Mouse (Mus musculus) olfactory bulb, adult 2 months (tissue): ENCODE data around the gene Isl1.

ENCODE experiments used
- CTCF ChIP-seq: fragments of 200-500 bp; IDR thresholded peaks from 2 replicates; pipeline ENCODE4 v1.5.1; 2012; ENCODE audit warnings: low read depth, mild to moderate bottlenecking, low read length, moderate library complexity; ENCODE audit not compliant: insufficient read depth
- POLR2A ChIP-seq: fragments of 200-500 bp; IDR thresholded peaks from 2 replicates; pipeline ENCODE4 v1.6.1; 2012; ENCODE audit warnings: mild to moderate bottlenecking, low read depth, low read length, moderate library complexity; ENCODE audit not compliant: insufficient read depth

DNA sequence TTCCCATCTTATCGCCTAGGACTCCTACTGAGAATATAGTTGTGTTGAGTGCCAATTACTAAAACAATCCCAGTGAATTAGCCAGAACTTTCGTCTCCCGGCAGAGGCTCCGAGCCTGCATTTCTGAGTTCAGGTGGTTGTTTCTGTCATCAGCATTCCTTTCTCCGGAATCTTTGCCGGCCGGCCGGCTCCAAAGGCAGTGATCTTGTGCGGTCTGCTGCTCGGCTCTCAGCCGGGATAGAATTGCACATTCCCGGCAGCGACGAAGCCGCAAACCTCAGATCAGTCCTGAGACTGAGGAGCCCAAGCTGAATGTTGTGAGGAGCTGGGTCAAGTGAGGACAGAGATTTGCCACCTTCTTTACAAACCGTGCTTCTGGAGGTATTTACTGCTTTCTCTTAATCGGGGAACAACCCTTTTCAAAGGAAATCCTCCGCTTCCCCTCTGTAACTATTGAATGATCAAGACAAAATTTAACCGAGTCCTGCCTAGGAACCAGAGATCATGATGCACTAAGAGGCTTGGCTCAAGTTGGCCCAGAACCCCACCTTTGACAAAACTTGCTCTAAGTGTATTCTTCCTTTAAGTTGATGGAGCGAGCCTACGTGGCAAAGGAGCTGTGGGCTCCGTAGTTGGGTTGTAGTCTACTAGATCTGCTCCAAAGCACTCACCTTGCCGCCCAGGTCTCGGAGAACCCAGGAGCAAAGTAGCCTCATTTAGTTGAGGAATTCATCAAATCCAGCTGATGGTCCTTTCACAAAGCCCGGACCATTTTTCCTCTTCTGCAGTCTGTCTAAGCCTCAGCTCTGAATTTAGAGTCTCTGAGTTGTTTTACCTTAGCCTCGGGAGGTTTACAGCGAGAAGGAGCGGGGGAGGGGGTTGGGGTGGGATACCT lies 4.4 kb upstream of the Isl1 start:
- no peak for TF ChIP-seq POLR2A
- no peak for TF ChIP-seq CTCF
